Mouse (Mus musculus): ENCODE data around the gene Stn1. TPM values are rescaled to one million over a fixed set of nuclear protein-coding genes. Genes with fewer than 3 reads are reported as not detected.
A peak's percentile ranks its signal among the peaks of the same experiment; 100 is the strongest.
"Not testable (repeated sequence)": the region's sequence is repeated elsewhere in the genome, so short reads cannot be mapped to it uniquely, and the experiment has no call there.

Gene Stn1
- polyA plus RNA-seq (2016; fragmentation: Nextera tagmentation; extraction: Ambion mirVana) = 34.2 and 35.3 TPM in 2 replicates

GRCm38 (mm10) chr19:47537300-47537792 is at the start of gene Stn1:
TSS of gene Stn1 (minus strand) at chr19:47537507.
- peak within 1 kb of the TSS; percentile 75 for H3K9ac ChIP-seq
- peak within 1 kb of the TSS; percentile 59 for H3K4me3 ChIP-seq
- peaks cover 44% of the 10 kb centered on the region for H3K4me1 ChIP-seq (replicated peaks)
- no peaks in the 10 kb centered on the region for H3K27me3 ChIP-seq (replicated peaks)
- peak within 1 kb of the TSS; percentile 77 for H3K4me2 ChIP-seq
- H3K36me3 ChIP-seq = peaks cover 14% of the 10 kb centered on the region
- WGBS = 1% methylated on average over 10 of the region's 10 CpGs
- ATAC-seq (ENCODE audit: insufficient number of reproducible peaks, low FRiP score) = peak; percentile 34; the same call in 1 of the 2 replicates
- H3K27ac ChIP-seq (ENCODE audit: poor library complexity, severe bottlenecking) = peak within 1 kb of the TSS; percentile 90
- H3K9me3 ChIP-seq (replicated peaks) = no peaks in the 10 kb centered on the region; the same call in 1 of the 2 replicates

GRCm38 (mm10) chr19:47587009-47587408 is 49.7 kb upstream of the Stn1 start:
- Histone ChIP-seq H3K4me1 (replicated peaks) (peaks cover 24% of the 10 kb centered on the region), H3K9ac (no peak overlapping the region), H3K36me3 (no peaks in the 10 kb centered on the region), H3K27ac (ENCODE audit: poor library complexity, severe bottlenecking) (no peak overlapping the region), H3K4me2 (no peak overlapping the region), H3K27me3 (replicated peaks) (no peaks in the 10 kb centered on the region), H3K4me3 (no peak overlapping the region), H3K9me3 (replicated peaks) (no peaks in the 10 kb centered on the region)
- ATAC-seq (ENCODE audit: insufficient number of reproducible peaks, low FRiP score) = no peak
- WGBS = 93% methylated on average over 1 of the region's 1 CpGs

- WGBS = 89% methylated on average over 1 of the region's 1 CpGs
These were observed 48.5 kb upstream of the Stn1 start for GRCm38 (mm10) chr19:47585772-47586171.

GRCm38 (mm10) chr19:47579788-47580631 is 42.7 kb upstream of the Stn1 start:
- Histone ChIP-seq H3K36me3 (no peaks in the 10 kb centered on the region), H3K27ac (ENCODE audit: poor library complexity, severe bottlenecking) (peak overlapping the region; percentile 95), H3K9ac (peak overlapping the region; percentile 99), H3K4me1 (replicated peaks) (peaks cover 23% of the 10 kb centered on the region), H3K4me2 (peak overlapping the region; percentile 92), H3K4me3 (peak overlapping the region; percentile 85), H3K27me3 (replicated peaks) (no peaks in the 10 kb centered on the region), H3K9me3 (replicated peaks) (no peaks in the 10 kb centered on the region)
- WGBS = 5% methylated on average over 95 of the region's 96 CpGs
- ATAC-seq (ENCODE audit: insufficient number of reproducible peaks, low FRiP score) = peak; percentile 83

More at GRCm38 (mm10) chr19:47585772-47586171, 48.5 kb upstream of the Stn1 start:
- no peak overlapping the region for H3K4me2 ChIP-seq
- no peak for ATAC-seq (ENCODE audit: insufficient number of reproducible peaks, low FRiP score)
- H3K4me1 ChIP-seq (replicated peaks) = peaks cover 34% of the 10 kb centered on the region
- no peak overlapping the region for H3K9ac ChIP-seq
- no peaks in the 10 kb centered on the region for H3K36me3 ChIP-seq
- no peak overlapping the region for H3K4me3 ChIP-seq
- H3K27ac ChIP-seq (ENCODE audit: poor library complexity, severe bottlenecking) = no peak overlapping the region
- H3K27me3 ChIP-seq (replicated peaks) = no peaks in the 10 kb centered on the region
- no peaks in the 10 kb centered on the region for H3K9me3 ChIP-seq (replicated peaks)

- WGBS = under 1% methylated on average over 81 of the region's 83 CpGs
- H3K27me3 ChIP-seq (replicated peaks) = no peaks in the 10 kb centered on the region
- ATAC-seq (ENCODE audit: insufficient number of reproducible peaks, low FRiP score) = peak; percentile 91
- H3K4me1 ChIP-seq (replicated peaks) = peaks cover 21% of the 10 kb centered on the region
- peak within 1 kb of the TSS; percentile 85 for H3K4me3 ChIP-seq
- no peaks in the 10 kb centered on the region for H3K36me3 ChIP-seq
- peak within 1 kb of the TSS; percentile 95 for H3K27ac ChIP-seq (ENCODE audit: poor library complexity, severe bottlenecking)
- peak within 1 kb of the TSS; percentile 99 for H3K9ac ChIP-seq
- H3K4me2 ChIP-seq = peak within 1 kb of the TSS; percentile 92
- no peaks in the 10 kb centered on the region for H3K9me3 ChIP-seq (replicated peaks)
These were observed 42.0 kb upstream of the Stn1 start, which contains the start of gene Slk for GRCm38 (mm10) chr19:47579225-47579787. TSS of gene Slk (plus strand) at chr19:47579678.

GRCm38 (mm10) chr19:47578581-47579224 is 41.4 kb upstream of the Stn1 start:
- Histone ChIP-seq H3K36me3 (no peaks in the 10 kb centered on the region), H3K27me3 (replicated peaks) (no peaks in the 10 kb centered on the region), H3K4me3 (peak overlapping the region; percentile 85), H3K9me3 (replicated peaks) (no peaks in the 10 kb centered on the region), H3K9ac (peak overlapping the region; percentile 99), H3K4me2 (peak overlapping the region; percentile 92), H3K4me1 (replicated peaks) (peaks cover 20% of the 10 kb centered on the region), H3K27ac (ENCODE audit: poor library complexity, severe bottlenecking) (peak overlapping the region; percentile 95)
- no peak for ATAC-seq (ENCODE audit: insufficient number of reproducible peaks, low FRiP score)
- WGBS = 11% methylated on average over 13 of the region's 13 CpGs

GRCm38 (mm10) chr19:47573718-47574117 is 36.4 kb upstream of the Stn1 start:
- Histone ChIP-seq H3K27ac (ENCODE audit: poor library complexity, severe bottlenecking) (no peak overlapping the region), H3K9me3 (replicated peaks) (no peaks in the 10 kb centered on the region), H3K4me3 (no peak overlapping the region)

GRCm38 (mm10) chr19:47571981-47572380 is 34.7 kb upstream of the Stn1 start:
- H3K4me3 ChIP-seq; H3K4me2 ChIP-seq; ATAC-seq (ENCODE audit: insufficient number of reproducible peaks, low FRiP score); H3K27me3 ChIP-seq (replicated peaks); H3K4me1 ChIP-seq (replicated peaks); H3K9ac ChIP-seq; H3K9me3 ChIP-seq (replicated peaks); H3K27ac ChIP-seq (ENCODE audit: poor library complexity, severe bottlenecking); H3K36me3 ChIP-seq: not testable (repeated sequence)
- WGBS = 62% methylated on average over 4 of the region's 4 CpGs

More at GRCm38 (mm10) chr19:47573718-47574117, 36.4 kb upstream of the Stn1 start:
- no peak for ATAC-seq (ENCODE audit: insufficient number of reproducible peaks, low FRiP score)
- Histone ChIP-seq H3K4me1 (replicated peaks) (peaks cover 11% of the 10 kb centered on the region), H3K4me2 (no peak overlapping the region), H3K27me3 (replicated peaks) (no peaks in the 10 kb centered on the region), H3K9ac (no peak overlapping the region), H3K36me3 (no peaks in the 10 kb centered on the region)
- WGBS = 54% methylated on average over 3 of the region's 3 CpGs

GRCm38 (mm10) chr19:47570042-47570441 is 32.7 kb upstream of the Stn1 start:
- Histone ChIP-seq H3K4me1 (replicated peaks) (0 out of 2 replicates have a peak, but pooled peaks cover 6% of the 10 kb centered on the region), H3K9me3 (replicated peaks) (no peaks in the 10 kb centered on the region), H3K4me2 (no peak overlapping the region), H3K27me3 (replicated peaks) (no peaks in the 10 kb centered on the region), H3K9ac (no peak overlapping the region), H3K36me3 (no peaks in the 10 kb centered on the region), H3K27ac (ENCODE audit: poor library complexity, severe bottlenecking) (no peak overlapping the region), H3K4me3 (no peak overlapping the region)
- 85% methylated on average over 5 of the region's 5 CpGs for WGBS
- ATAC-seq (ENCODE audit: insufficient number of reproducible peaks, low FRiP score) = no peak

- no peaks in the 10 kb centered on the region for H3K27me3 ChIP-seq (replicated peaks)
- no peak overlapping the region for H3K27ac ChIP-seq (ENCODE audit: poor library complexity, severe bottlenecking)
- H3K4me3 ChIP-seq = no peak overlapping the region
- H3K36me3 ChIP-seq = no peaks in the 10 kb centered on the region
- WGBS = 70% methylated on average over 8 of the region's 8 CpGs
- peaks cover 8% of the 10 kb centered on the region; the same call in 1 of the 2 replicates for H3K4me1 ChIP-seq (replicated peaks)
- ATAC-seq (ENCODE audit: insufficient number of reproducible peaks, low FRiP score) = no peak
- H3K9ac ChIP-seq = no peak overlapping the region
- no peak overlapping the region for H3K4me2 ChIP-seq
- no peaks in the 10 kb centered on the region for H3K9me3 ChIP-seq (replicated peaks)
These were observed 28.7 kb upstream of the Stn1 start for GRCm38 (mm10) chr19:47565994-47566393.
